Mouse (Mus musculus) induced T-regulatory cell, adult 2 months (primary cell): ENCODE measurements at regions not wholly inside any gene's neighbourhood (a gene's known extent, or its start where the extent isn't known, plus 50 kb on each side); places are given as distances from the start of the nearest gene placed in this dataset.

Source experiments
- DNase-seq: peaks from one replicate; pipeline ENCODE4 v3.0.0-alpha.2; 2012; ENCODE audit warnings: low read depth

DNA sequence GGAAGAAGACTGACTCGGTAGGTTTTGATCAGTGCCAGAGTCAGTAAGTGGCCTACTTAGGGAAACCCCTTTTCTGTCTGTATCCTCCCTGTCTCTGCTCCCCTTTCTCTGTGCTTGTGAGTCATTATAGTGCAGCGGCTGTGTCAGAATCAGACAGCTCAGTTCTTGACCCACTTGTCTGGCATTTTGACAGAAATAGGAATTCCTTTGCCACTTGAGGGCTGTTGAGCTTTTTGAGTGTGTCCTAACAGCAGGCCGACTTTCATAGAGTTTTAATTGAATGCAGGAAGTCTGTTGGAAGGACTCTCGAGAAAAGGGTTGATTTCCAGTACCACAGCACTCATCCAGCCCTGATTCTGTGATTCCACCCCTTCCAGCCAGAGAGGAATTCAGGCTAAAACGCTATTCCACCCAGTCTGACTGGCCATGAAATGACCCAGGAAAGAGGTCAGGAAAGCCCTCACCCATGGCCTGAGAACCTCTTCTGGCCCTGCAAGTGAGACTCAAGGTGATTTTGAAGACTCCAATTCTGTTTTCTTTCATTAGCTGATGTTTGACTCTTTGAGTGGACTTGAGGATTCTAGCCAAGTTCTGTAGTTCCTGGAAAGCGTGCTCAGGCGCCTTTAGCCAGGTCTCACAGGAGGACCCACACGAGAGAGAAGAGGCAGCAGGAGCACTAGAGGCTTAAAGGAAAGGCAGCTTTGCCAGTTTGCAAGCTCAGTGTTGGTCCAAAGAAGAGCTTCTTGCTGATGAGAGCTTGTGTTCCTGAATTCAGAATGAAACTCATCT is 95.6 kb upstream of the Opcml start:
- no peak for DNase-seq

DNA sequence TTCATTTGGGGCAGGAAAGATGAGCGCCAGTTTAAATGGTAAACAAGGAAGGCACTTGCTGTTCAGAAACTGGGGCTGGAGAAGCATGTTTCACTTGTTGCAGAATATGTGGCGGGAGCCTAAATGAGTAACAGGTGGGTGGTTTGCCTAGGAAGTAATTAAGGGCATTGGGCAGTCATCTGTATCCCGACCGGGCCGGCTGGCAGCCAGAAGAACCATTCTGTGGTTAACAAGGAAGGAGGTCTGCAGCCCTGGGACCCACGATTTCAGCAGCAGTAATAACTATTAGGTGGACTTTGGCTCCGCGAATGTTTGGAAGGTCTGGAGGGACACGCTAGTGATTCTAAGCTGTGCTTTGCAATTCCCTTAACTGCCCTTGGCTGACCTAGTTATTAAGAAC is 89.0 kb upstream of the Opcml start:
- DNase-seq = no peak

DNA sequence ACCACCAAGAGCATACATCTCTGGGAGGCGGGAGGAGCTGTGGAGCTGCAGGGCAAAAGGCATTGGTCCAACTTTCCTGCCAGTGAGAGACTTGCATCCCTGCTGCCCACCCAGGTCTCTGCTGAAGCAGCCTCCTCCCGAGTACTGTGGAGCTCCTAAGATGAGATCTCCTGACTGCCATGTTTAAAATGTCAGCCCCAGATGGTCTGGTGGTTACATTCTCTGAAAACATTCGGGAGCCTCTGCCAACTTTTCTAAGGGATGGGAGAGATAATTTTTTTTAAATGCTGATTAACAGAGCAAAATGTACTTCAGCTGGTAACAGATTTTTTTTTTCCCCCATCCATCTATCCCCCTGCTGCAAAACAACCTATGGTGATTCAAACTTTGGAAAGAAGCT is 88.4 kb upstream of the Opcml start:
- DNase-seq = no peak

DNA sequence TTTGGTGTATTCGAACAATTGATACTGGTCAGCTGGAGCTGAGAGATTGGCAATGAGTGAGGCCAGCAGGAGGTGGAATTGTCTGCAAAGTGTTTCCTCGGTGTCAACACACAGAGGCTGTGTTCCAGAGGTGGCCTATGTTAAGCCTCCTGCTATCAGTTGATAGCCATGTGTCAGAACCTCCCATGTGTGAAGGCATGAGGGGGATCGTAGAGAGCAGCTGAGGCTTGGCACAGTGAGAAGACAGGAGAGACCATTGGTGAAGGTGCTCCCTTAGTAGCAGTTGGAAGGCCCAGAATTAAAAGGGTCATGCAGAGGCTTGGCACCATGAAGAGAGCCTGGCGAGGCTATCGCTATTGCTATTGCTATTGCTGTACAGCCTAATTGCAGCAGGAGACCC is 86.6 kb upstream of the Opcml start:
- no peak for DNase-seq

DNA sequence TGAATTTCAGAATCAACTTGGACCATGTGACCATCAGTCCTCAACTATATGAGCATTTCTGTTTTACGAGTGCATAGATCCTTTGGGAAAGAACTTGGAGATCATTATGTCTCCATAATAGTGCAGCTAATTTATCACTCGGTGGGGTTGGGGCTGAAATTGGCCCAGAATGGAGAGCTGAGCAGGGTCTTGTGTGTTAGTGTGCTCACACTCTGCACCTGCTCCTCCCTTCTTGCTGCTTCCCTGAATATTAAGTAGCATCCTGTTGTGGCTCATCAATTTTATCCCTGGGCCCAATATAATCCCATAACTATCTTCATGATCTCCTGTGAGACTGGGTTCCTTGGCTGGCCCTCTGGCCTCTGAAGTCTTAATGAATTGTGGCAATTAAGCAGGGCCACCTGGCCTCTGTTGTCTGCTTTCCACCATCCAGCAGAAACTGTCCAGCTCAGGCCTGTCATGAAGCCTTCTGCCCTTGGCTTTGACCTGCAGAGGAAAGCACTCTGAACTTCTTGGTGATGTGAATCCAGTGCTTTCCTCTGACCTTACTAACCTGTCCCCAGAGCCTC is 66.7 kb upstream of the Opcml start:
- no peak for DNase-seq

DNA sequence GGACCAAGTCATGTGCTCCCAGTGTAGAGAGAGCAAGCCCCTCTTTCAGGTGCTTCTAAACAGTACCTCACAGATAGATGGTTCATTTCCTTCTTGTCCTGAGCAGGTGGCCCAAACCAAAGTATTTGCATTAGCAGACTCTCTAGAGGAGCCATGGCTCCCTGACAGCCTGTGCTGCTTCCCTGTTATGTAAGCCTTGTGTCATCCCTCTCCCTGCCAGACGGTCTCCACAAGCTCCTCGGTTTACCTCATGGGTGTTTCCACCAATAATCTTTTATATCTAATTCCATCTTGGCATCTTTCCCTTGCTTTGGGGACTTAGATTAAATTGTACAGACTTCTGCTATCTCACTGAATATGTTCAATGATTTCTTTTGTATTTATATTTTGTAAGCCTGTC is 66.0 kb upstream of the Opcml start:
- DNase-seq = no peak

DNA sequence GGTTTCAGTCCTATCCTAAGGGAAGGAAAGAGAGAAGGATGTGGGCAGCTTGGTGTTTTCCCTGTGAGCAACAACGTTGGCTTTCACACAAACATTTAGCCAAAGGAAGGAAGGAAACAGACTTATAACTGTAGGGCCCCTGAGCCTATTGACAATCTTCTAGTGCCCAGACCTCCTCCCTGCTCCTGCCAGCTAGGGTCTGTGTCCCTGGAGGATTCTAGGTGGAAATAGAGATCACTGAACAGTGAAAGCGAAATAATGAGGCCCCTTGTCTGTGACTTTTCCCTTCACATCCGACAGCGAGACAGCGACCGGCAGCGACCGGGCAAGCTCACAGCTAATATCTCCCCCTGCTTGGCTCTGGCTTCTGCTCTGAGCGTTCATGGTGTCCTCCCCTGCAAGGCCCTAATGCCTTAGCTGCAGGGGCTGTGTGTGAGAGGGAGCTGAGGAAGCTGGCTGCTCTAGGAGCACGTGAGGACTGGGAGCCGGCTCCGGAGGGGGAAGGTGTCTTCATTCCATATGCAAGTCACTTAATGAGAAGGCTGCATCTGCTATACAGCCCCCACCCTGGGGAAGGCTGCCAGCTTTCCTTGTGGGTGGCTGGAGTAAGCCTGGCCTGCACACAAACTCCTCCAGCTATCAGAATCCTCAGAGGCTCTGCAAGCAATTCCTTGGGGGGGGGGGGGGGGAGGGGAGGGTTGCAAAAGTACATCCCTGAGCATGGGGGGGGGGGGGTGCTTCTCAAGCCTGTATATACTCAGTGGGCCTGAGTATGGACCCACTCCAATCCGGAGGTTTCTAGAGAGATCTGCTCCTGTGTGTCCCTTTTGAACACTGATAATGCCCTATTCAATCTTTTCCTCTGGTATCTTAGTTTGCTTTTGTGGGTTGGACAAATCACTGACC is 61.7 kb upstream of the Opcml start:
- no peak for DNase-seq

DNA sequence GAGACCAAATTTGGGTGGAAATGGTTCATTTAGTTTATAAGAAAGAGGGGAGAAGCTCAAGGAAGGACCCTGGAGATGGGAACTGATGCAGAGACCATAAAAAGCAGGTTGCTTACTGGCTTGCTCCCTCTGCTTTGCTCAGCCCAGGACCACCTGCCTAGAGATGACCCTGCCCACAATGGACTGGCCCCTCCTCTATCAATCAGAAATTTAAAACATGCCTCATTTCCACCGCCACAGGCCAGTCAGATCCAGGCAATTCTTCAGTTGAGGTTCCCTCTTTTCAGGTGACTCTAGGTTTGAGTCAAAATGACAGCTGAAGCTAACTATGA is 61.1 kb upstream of the Opcml start:
- no peak for DNase-seq

DNA sequence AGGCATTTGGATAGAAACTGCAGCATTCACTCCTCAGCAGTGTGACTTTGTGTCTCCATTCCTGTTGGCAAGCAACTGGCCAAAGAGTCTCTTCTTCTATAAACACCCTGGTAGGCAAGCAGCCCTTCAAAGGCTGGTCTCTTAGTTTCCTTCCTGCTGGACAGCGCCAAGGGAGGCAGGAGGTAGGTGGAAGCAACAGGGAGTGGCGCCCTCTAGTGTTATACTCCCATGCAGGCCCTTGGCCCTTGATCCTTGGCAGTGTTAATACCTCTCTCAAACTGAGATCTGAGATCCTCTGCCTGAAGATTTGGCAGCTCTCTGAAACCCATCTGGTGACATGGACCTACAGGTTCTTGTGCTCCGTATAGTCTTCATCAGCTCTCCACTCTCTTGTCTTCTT is 51.3 kb upstream of the Opcml start:
- DNase-seq = no peak
